Mouse (Mus musculus) MN1 (cell line): ENCODE measurements around the gene Pcyt2.
A peak's percentile ranks its signal among the peaks of the same experiment; 100 is the strongest.
"Not testable (repeated sequence)": the region's sequence is repeated elsewhere in the genome, so short reads cannot be mapped to it uniquely, and the experiment has no call there.

ENCODE experiments used
- DNase-seq: peaks from one replicate; pipeline ENCODE4 v3.0.0-alpha.2; 2016; ENCODE audit warnings: low spot score

Gene Pcyt2

GRCm38 (mm10) chr11:120615167-120615566 is 2.6 kb downstream of the Pcyt2 start:
- no peak for DNase-seq

GRCm38 (mm10) chr11:120613976-120614375 is 3.8 kb downstream of the Pcyt2 start:
- DNase-seq, result no peak

- DNase-seq, result no peak
Measured at GRCm38 (mm10) chr11:120613481-120613972, 4.2 kb downstream of the Pcyt2 start.

GRCm38 (mm10) chr11:120612763-120613162 is 5.0 kb downstream of the Pcyt2 start:
- DNase-seq, result peak; percentile 68

GRCm38 (mm10) chr11:120610477-120611046 is 7.2 kb downstream of the Pcyt2 start:
- no peak for DNase-seq

- no peak for DNase-seq
Measured at GRCm38 (mm10) chr11:120609250-120609649, 8.5 kb downstream of the Pcyt2 start.

- DNase-seq, result no peak
Measured at GRCm38 (mm10) chr11:120608241-120609034, 9.3 kb downstream of the Pcyt2 start, which contains the start of gene Npb. Gene Npb, plus strand, starts transcription at chr11:120608477.

GRCm38 (mm10) chr11:120606764-120607163 is 11.0 kb downstream of the Pcyt2 start:
- no peak for DNase-seq

- no peak for DNase-seq
Measured at GRCm38 (mm10) chr11:120605667-120606066, 12.1 kb downstream of the Pcyt2 start.

GRCm38 (mm10) chr11:120603545-120603944 is 14.2 kb downstream of the Pcyt2 start:
- no peak for DNase-seq

- DNase-seq, result no peak
Measured at GRCm38 (mm10) chr11:120600716-120601115, 17.0 kb downstream of the Pcyt2 start.

GRCm38 (mm10) chr11:120598990-120599549 is 18.7 kb downstream of the Pcyt2 start:
- DNase-seq, result no peak

- DNase-seq, result peak; percentile 95
Measured at GRCm38 (mm10) chr11:120598283-120598989, 19.3 kb downstream of the Pcyt2 start, which contains the start of the genes Alyref and Anapc11. Gene Alyref, minus strand, starts transcription at chr11:120598365. Gene Anapc11, plus strand, starts transcription at chr11:120598421.

GRCm38 (mm10) chr11:120597240-120598235 is 20.2 kb downstream of the Pcyt2 start:
- peak; percentile 53 for DNase-seq

GRCm38 (mm10) chr11:120588531-120588930 is 29.2 kb downstream of the Pcyt2 start:
- DNase-seq, result no peak

- no peak for DNase-seq
Measured at GRCm38 (mm10) chr11:120583937-120584336, 33.8 kb downstream of the Pcyt2 start.

- DNase-seq, result not testable (repeated sequence)
Measured at GRCm38 (mm10) chr11:120582982-120583293, 34.8 kb downstream of the Pcyt2 start.

GRCm38 (mm10) chr11:120582268-120582981 is 35.3 kb downstream of the Pcyt2 start:
- no peak for DNase-seq

- peak; percentile 92 for DNase-seq
Measured at GRCm38 (mm10) chr11:120581490-120582267, 36.1 kb downstream of the Pcyt2 start, which contains the start of gene Arhgdia. Gene Arhgdia, minus strand, starts transcription at chr11:120581624.
